13 mouse cellular contexts compared by ENCODE assay signal in the genomic region with DNA sequence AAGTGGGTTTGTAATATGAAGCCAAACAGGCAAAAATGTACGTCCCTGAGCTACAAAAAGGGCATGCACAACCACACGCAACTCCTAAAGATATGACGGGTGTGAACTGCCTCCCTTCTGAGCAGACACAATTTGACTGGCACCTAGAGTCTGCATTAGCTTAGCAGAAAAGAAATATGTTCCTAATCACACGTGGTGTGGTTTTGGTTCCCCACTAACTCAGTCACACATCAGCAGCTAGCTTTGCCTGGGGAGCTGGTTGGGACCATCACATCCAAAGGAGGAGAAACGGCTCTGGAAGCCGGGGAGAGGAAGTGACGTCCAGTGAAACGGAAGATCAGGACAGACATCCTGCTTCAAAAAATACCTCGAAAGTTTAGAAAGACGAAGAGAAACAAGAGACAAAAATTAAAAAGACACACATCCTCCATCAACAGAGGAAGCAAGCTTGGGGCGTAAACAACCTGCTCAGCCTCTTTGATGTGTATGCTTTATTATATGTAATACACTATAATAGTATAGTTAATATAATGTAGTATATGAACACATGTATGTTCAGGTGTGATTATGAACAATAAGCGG. TPM values are rescaled to one million over a fixed set of nuclear protein-coding genes. Genes with fewer than 3 reads are reported as not detected.
A peak's percentile ranks its signal among the peaks of the same experiment; 100 is the strongest.
DNase-seq lines count a peak whose midpoint lies in the region; ATAC-seq and TF ChIP-seq lines count a peak whose summit lies in the region.
"Had no signal": no experiment of that assay in that cellular context is flagged by ENCODE, and none has a peak within 500 bp of the region (broad histone marks: within the 10 kb centered on the region; RNA-seq: fewer than 3 reads in every experiment).

No protein-coding gene starts in this region.

- TF ChIP-seq CTCF in kidney, postnatal 0 days (IDR thresholded peaks at IDR 0.05; ENCODE audit: low read depth): no peak

- DNase-seq in kidney, postnatal 0 days (ENCODE audit: low spot score): no peak
- DNase-seq in kidney, adult 18-20 months: no peak
- DNase-seq in CD4-positive, CD25-positive, alpha-beta regulatory T cell, adult 2 months (ENCODE audit: low read depth, low spot score): peak; percentile 49
- DNase-seq in frontal cortex, postnatal 36 days (ENCODE audit: low spot score in 2 of 2): no peak
- DNase-seq: kidney, postnatal 25 days; layer of hippocampus, postnatal 36 days had no signal

- H3K36me3 ChIP-seq in kidney, postnatal 0 days (ENCODE audit: insufficient read depth, low read length): no peaks in the 10 kb centered on the region
- no peaks in the 10 kb centered on the region for H3K36me3 ChIP-seq in forebrain, embryonic 13.5 days (ENCODE audit: poor library complexity, severe bottlenecking)
- H3K36me3 ChIP-seq: heart, embryonic 15.5 days; hindbrain, embryonic 15.5 days; lung, embryonic 15.5 days; midbrain, embryonic 10.5 days had no signal

- H3K9ac ChIP-seq in kidney, postnatal 0 days (ENCODE audit: low read depth, low read length): no peak overlapping the region
- H3K9ac ChIP-seq in forebrain, embryonic 13.5 days: no peak overlapping the region
- H3K9ac ChIP-seq: heart, embryonic 15.5 days; hindbrain, embryonic 15.5 days; lung, embryonic 15.5 days had no signal

- no peak overlapping the region for H3K27ac ChIP-seq in kidney, postnatal 0 days
- no peak overlapping the region for H3K27ac ChIP-seq in forebrain, embryonic 13.5 days
- H3K27ac ChIP-seq: heart, embryonic 15.5 days; hindbrain, embryonic 15.5 days; lung, embryonic 15.5 days; midbrain, embryonic 10.5 days had no signal

- 46% methylated on average over 12 of the region's 12 CpGs for WGBS in kidney, postnatal 0 days
- 87% methylated on average over 12 of the region's 12 CpGs for WGBS in forebrain, embryonic 13.5 days

- no peak for ATAC-seq in kidney, postnatal 0 days (replicated peaks; ENCODE audit: low FRiP score, low read depth)
- peak; percentile 47 for ATAC-seq in granulocyte monocyte progenitor cell, adult 5-6 weeks (replicated peaks; ENCODE audit: poor library complexity, severe bottlenecking)
- peak; percentile 55 for ATAC-seq in megakaryocyte progenitor cell, adult 5-6 weeks (replicated peaks; ENCODE audit: poor library complexity)
- no peak for ATAC-seq in forebrain, embryonic 13.5 days

- H3K4me1 ChIP-seq in kidney, postnatal 0 days (replicated peaks; ENCODE audit: insufficient read depth, low read length): peaks cover 11% of the 10 kb centered on the region
- H3K4me1 ChIP-seq in forebrain, embryonic 13.5 days: no peaks in the 10 kb centered on the region
- H3K4me1 ChIP-seq: lung, embryonic 15.5 days had no signal

- no peaks in the 10 kb centered on the region for H3K27me3 ChIP-seq in kidney, postnatal 0 days (ENCODE audit: insufficient read depth, low read length)
- H3K27me3 ChIP-seq in forebrain, embryonic 13.5 days: no peaks in the 10 kb centered on the region
- H3K27me3 ChIP-seq: heart, embryonic 15.5 days; hindbrain, embryonic 15.5 days; lung, embryonic 15.5 days had no signal

- H3K4me3 ChIP-seq in kidney, postnatal 0 days (replicated peaks; ENCODE audit: low read depth, low read length): no peak overlapping the region
- H3K4me3 ChIP-seq in forebrain, embryonic 13.5 days: no peak overlapping the region
- H3K4me3 ChIP-seq: heart, embryonic 15.5 days; hindbrain, embryonic 15.5 days; lung, embryonic 15.5 days; midbrain, embryonic 10.5 days had no signal

- peak overlapping the region; percentile 7; the same call in 1 of the 2 replicates for H3K4me2 ChIP-seq in kidney, postnatal 0 days (ENCODE audit: low read length)
- no peak overlapping the region for H3K4me2 ChIP-seq in forebrain, embryonic 13.5 days
- H3K4me2 ChIP-seq: heart, embryonic 15.5 days; hindbrain, embryonic 15.5 days; lung, embryonic 15.5 days had no signal

- no peaks in the 10 kb centered on the region for H3K9me3 ChIP-seq in kidney, postnatal 0 days (replicated peaks; ENCODE audit: low read length)
- no peaks in the 10 kb centered on the region for H3K9me3 ChIP-seq in forebrain, embryonic 13.5 days (replicated peaks)
- H3K9me3 ChIP-seq: heart, embryonic 15.5 days; hindbrain, embryonic 15.5 days; lung, embryonic 15.5 days; midbrain, embryonic 10.5 days had no signal

RNA-seq across cellular contexts. Expression of a gene that starts 37.9 kb away (rescaled TPM):
- 151 and 164 TPM in 2 replicates for polyA plus RNA-seq in kidney, postnatal 0 days (2015; fragmentation: Nextera tagmentation; extraction: Ambion mirVana)
- total RNA-seq in granulocyte monocyte progenitor cell, adult 5-6 weeks (2014; fragmentation: Nextera tagmentation): 114 and 115 TPM in 2 replicates
- 149 and 155 TPM in 2 replicates for total RNA-seq in granulocyte monocyte progenitor cell, adult 5-6 weeks (2017)
- 108 and 134 TPM in 2 replicates for total RNA-seq in megakaryocyte progenitor cell, adult 5-6 weeks (2015)
- 144 and 157 TPM in 2 replicates for total RNA-seq in megakaryocyte progenitor cell, adult 5-6 weeks (2017)
- 45.9 and 50.0 TPM in 2 replicates for polyA plus RNA-seq in forebrain, embryonic 13.5 days (2015; fragmentation: Nextera tagmentation; extraction: Ambion mirVana)

Comparison
In these comparisons a context has a peak if more than half of its experiments do, and no peak if none do; other contexts are left out.
1. ATAC-seq: peak in granulocyte monocyte progenitor cell, adult 5-6 weeks (single experiment) and megakaryocyte progenitor cell, adult 5-6 weeks (single experiment); none in kidney, postnatal 0 days (single experiment) and forebrain, embryonic 13.5 days (single experiment).